Mouse (Mus musculus) neural tube, embryonic 13.5 days (tissue): Measurements from ENCODE around the gene Cers6. TPM values are rescaled to one million over a fixed set of nuclear protein-coding genes. Genes with fewer than 3 reads are reported as not detected.

Experiments
- ATAC-seq: fragments of 200-750 bp; cut with Nextera tagmentation; 2 replicates; pipeline ENCODE4 v1.8.0; 2017; ENCODE audit warnings: low read depth, mild to moderate bottlenecking, moderate TSS enrichment, moderate library complexity
- H3K27ac ChIP-seq: fragments of 300-500 bp; sonication (generic); replicated peaks from 2 replicates; pipeline ENCODE4 v1.5.1; 2015; ENCODE audit warnings: moderate library complexity, mild to moderate bottlenecking, inconsistent platforms
- H3K27me3 ChIP-seq: fragments of 300-500 bp; sonication (generic); 2 replicates; pipeline ENCODE4 v1.6.1; 2015; ENCODE audit warnings: mild to moderate bottlenecking, inconsistent platforms
- H3K36me3 ChIP-seq: fragments of 300-500 bp; sonication (generic); 2 replicates; pipeline ENCODE4 v1.6.1; 2015; ENCODE audit warnings: mild to moderate bottlenecking, inconsistent platforms
- H3K4me1 ChIP-seq: fragments of 300-500 bp; sonication (generic); replicated peaks from 2 replicates; pipeline ENCODE4 v1.6.1; 2015; ENCODE audit warnings: inconsistent platforms
- H3K4me2 ChIP-seq: fragments of 300-500 bp; sonication (generic); 2 replicates; pipeline ENCODE4 v1.6.1; 2015; ENCODE audit warnings: inconsistent platforms, mild to moderate bottlenecking, moderate library complexity
- H3K4me3 ChIP-seq: fragments of 300-500 bp; sonication (generic); 2 replicates; pipeline ENCODE4 v1.5.1; 2015; ENCODE audit warnings: mild to moderate bottlenecking, inconsistent platforms
- H3K9ac ChIP-seq: fragments of 300-500 bp; sonication (generic); 2 replicates; pipeline ENCODE4 v1.6.1; 2015; ENCODE audit warnings: moderate library complexity, mild to moderate bottlenecking, inconsistent platforms
- H3K9me3 ChIP-seq: fragments of 300-500 bp; sonication (generic); 2 replicates; pipeline ENCODE4 v1.6.1; 2016; ENCODE audit warnings: inconsistent platforms
- WGBS: fragments of 180-500 bp; shearing (Covaris S2); methylation state at CpG from one replicate; pipeline ENCODE4 v1.1.7; 2015; 5-methylcytosine and 5-hydroxymethylcytosine counted together
- polyA plus RNA-seq: library from polyadenylated mRNA; unstranded; fragments of >200 nt; fragmentation: Nextera tagmentation; extraction: Ambion mirVana; gene quantifications from 2 replicates; pipeline ENCODE4 v1.2.1, GENCODE M21; 2015

Gene Cers6
- polyA plus RNA-seq, 1 experiment from 2014 or later, result 60.3 TPM

DNA sequence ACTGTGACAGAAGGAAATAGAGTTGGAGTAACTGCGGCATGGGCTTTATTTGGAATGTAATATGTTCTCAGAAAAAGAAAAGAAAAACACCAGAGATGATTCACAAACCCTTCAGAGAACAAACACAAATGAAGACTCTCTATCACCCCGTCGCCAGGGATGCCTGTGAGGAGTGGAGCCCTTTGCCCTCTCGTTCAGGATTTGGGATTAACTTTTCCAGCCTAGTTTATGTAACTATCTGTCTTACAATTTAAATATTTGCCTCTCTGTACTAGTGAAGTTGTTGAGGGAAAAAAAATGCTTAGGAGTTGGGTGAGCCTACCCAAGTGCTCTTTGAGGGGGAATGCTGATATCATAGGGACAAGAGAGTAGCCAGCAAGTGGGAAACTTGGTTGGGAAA is 71.4 kb downstream of the Cers6 start:
- Histone ChIP-seq H3K27me3 (no peaks in the 10 kb centered on the region), H3K4me2 (no peak overlapping the region), H3K4me3 (no peak overlapping the region), H3K36me3 (peaks cover 18% of the 10 kb centered on the region), H3K4me1 (peaks cover 8% of the 10 kb centered on the region; the same call in 1 of the 2 replicates), H3K9ac (no peak overlapping the region), H3K9me3 (no peaks in the 10 kb centered on the region), H3K27ac (no peak overlapping the region)
- ATAC-seq, result no peak
- WGBS, result 78% methylated on average over 4 of the region's 4 CpGs

DNA sequence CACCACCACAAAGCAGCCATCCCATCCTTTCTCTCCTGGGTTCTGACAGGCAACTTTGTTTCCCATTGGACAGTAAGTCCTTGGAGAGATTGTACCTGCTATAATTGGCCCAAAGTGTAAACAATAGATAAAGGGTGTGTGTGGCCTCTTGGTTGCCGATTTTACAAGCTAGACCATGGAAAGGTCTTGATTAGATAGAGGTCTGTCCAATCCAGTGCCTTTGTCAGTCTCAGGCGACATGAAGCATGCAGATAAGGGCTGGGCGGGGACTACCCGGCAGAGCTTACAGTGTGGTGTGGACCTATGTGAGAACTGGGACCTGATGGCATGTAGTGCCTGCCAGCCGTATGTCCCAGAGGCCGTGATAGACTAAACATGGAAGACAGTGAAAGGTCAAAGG is 73.4 kb downstream of the Cers6 start:
- no peak overlapping the region for H3K27ac ChIP-seq
- peaks cover 22% of the 10 kb centered on the region for H3K36me3 ChIP-seq
- ATAC-seq, result no peak
- H3K9me3 ChIP-seq, result no peaks in the 10 kb centered on the region
- H3K4me1 ChIP-seq, result peaks cover 8% of the 10 kb centered on the region; the same call in 1 of the 2 replicates
- H3K4me2 ChIP-seq, result no peak overlapping the region
- H3K4me3 ChIP-seq, result no peak overlapping the region
- no peak overlapping the region for H3K9ac ChIP-seq
- H3K27me3 ChIP-seq, result no peaks in the 10 kb centered on the region
- WGBS, result 87% methylated on average over 6 of the region's 6 CpGs

- H3K9ac ChIP-seq, result no peak overlapping the region
- H3K27me3 ChIP-seq, result no peaks in the 10 kb centered on the region
- WGBS, result 90% methylated on average over 2 of the region's 2 CpGs
- peaks cover 22% of the 10 kb centered on the region for H3K36me3 ChIP-seq
- H3K4me3 ChIP-seq, result no peak overlapping the region
- no peaks in the 10 kb centered on the region for H3K9me3 ChIP-seq
- H3K4me1 ChIP-seq, result peaks cover 8% of the 10 kb centered on the region; the same call in 1 of the 2 replicates
- H3K4me2 ChIP-seq, result no peak overlapping the region
- H3K27ac ChIP-seq, result no peak overlapping the region
- ATAC-seq, result no peak
Measured at GRCm38 (mm10) chr2:68935721-68936294, 74.6 kb downstream of the Cers6 start.

GRCm38 (mm10) chr2:68936773-68937172 is 75.5 kb downstream of the Cers6 start:
- Histone ChIP-seq H3K36me3 (peaks cover 22% of the 10 kb centered on the region), H3K4me1 (peaks cover 3% of the 10 kb centered on the region; the same call in 1 of the 2 replicates), H3K4me3 (no peak overlapping the region), H3K27me3 (no peaks in the 10 kb centered on the region), H3K27ac (no peak overlapping the region), H3K9ac (no peak overlapping the region), H3K9me3 (no peaks in the 10 kb centered on the region), H3K4me2 (no peak overlapping the region)
- no peak for ATAC-seq
- WGBS, result 93% methylated on average over 4 of the region's 4 CpGs

DNA sequence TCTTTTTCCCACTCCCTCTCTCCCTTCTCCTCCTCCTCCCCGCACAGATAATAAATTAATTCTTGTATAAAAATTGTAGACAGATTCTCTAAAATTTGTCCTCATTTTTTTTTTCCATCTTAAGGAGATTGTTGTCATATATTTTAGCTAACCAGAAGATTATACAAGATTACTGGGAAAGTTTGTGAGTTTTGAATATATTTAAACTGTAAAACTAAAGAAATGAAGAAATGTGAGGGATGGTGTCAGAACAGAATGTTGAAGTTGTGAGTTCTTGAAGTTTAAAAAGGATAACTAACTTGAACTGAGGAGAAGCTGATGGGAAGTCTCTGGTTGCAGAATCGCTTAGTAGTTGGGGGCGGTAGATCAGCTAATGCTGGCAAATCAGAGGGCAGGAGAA is 76.6 kb downstream of the Cers6 start:
- no peaks in the 10 kb centered on the region for H3K9me3 ChIP-seq
- H3K36me3 ChIP-seq, result peaks cover 22% of the 10 kb centered on the region
- no peak overlapping the region for H3K4me2 ChIP-seq
- no peak overlapping the region for H3K4me3 ChIP-seq
- no peak overlapping the region for H3K9ac ChIP-seq
- no peak for ATAC-seq
- no peaks in the 10 kb centered on the region; the same call in 1 of the 2 replicates for H3K4me1 ChIP-seq
- H3K27me3 ChIP-seq, result no peaks in the 10 kb centered on the region
- H3K27ac ChIP-seq, result no peak overlapping the region
- WGBS, result 96% methylated on average over 3 of the region's 3 CpGs

DNA sequence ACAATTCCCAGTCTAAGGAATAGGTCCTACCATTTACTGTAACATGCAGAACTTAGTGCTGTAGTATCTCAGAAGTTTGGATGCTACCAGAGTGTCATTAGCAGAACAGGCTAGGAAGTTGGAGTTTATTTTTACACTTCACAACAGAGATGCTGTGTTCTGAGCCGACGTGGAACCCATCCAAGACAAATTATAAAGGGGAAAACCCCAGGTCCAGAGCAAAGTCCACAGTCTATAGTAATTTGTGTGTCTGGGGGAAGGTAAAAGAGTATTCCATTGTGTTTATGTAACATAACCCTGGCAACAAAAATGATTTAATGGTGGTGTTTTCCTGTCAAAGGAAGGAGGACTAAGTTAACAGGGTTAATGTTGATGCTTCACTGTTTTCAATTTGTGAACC is 83.7 kb downstream of the Cers6 start:
- WGBS, result 75% methylated on average over 2 of the region's 2 CpGs
- H3K27me3 ChIP-seq, result no peaks in the 10 kb centered on the region
- H3K4me1 ChIP-seq, result no peaks in the 10 kb centered on the region; the same call in 1 of the 2 replicates
- no peaks in the 10 kb centered on the region for H3K9me3 ChIP-seq
- ATAC-seq, result no peak
- H3K4me3 ChIP-seq, result no peak overlapping the region
- peaks cover 24% of the 10 kb centered on the region; the same call in 1 of the 2 replicates for H3K36me3 ChIP-seq
- no peak overlapping the region for H3K4me2 ChIP-seq
- no peak overlapping the region for H3K9ac ChIP-seq
- no peak overlapping the region for H3K27ac ChIP-seq

DNA sequence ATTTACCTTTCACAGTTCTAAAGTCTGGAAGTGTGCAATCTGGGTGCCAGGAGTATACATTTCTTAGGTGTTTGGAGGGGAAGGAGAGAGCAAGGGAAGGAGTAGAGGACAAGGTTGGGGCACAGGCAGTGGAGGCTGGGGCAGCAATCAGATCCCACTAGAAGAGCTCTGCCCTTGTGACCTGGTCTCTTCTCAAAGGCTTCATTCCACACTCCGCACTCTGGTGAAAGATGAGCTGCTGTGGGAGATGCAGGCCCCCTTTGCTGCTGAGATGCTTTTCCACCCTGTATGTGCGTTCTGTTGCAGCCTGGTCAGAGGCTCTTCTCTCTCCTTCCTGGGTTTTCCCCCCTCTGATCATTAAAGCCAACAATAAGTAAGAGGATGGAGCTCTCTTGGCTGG is 84.7 kb downstream of the Cers6 start:
- WGBS, result 82% methylated on average over 2 of the region's 2 CpGs
- ATAC-seq, result no peak

DNA sequence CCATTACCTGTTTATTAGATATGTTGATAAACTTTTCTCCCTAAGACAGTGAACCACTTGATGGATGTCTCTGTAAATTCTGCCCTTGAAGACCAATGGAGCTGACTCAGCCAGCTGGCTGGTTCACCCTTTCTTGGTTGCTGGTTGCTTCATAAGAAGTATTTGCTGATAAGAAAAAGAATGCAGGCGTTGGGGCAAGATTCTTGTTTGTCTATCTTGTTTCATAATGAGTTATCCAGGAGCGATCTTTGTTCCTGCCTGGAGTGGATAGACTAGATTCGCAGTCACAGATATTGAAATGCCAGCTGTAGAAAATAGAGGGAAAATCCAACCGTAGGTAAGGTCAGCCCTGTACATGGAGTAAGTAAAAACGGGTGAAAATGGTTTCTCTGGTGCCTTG is 85.6 kb downstream of the Cers6 start:
- peaks cover 37% of the 10 kb centered on the region for H3K36me3 ChIP-seq
- H3K9me3 ChIP-seq, result peaks cover 3% of the 10 kb centered on the region; the same call in 1 of the 2 replicates
- H3K4me3 ChIP-seq, result no peak overlapping the region
- H3K27ac ChIP-seq, result no peak overlapping the region
- H3K27me3 ChIP-seq, result no peaks in the 10 kb centered on the region
- no peak for ATAC-seq
- no peaks in the 10 kb centered on the region; the same call in 1 of the 2 replicates for H3K4me1 ChIP-seq
- 93% methylated on average over 5 of the region's 5 CpGs for WGBS
- no peak overlapping the region for H3K9ac ChIP-seq
- H3K4me2 ChIP-seq, result no peak overlapping the region

More for the DNA sequence above, 84.7 kb downstream of the Cers6 start:
- Histone ChIP-seq H3K4me3 (no peak overlapping the region), H3K27ac (no peak overlapping the region), H3K4me1 (no peaks in the 10 kb centered on the region; the same call in 1 of the 2 replicates), H3K36me3 (peaks cover 30% of the 10 kb centered on the region), H3K27me3 (no peaks in the 10 kb centered on the region), H3K4me2 (no peak overlapping the region), H3K9me3 (no peaks in the 10 kb centered on the region), H3K9ac (no peak overlapping the region)

GRCm38 (mm10) chr2:68949137-68949536 is 87.9 kb downstream of the Cers6 start:
- H3K9ac ChIP-seq, result no peak overlapping the region
- peaks cover 7% of the 10 kb centered on the region; the same call in 1 of the 2 replicates for H3K9me3 ChIP-seq
- peaks cover 41% of the 10 kb centered on the region for H3K36me3 ChIP-seq
- no peaks in the 10 kb centered on the region for H3K27me3 ChIP-seq
- no peak overlapping the region for H3K27ac ChIP-seq
- H3K4me2 ChIP-seq, result no peak overlapping the region
- 98% methylated on average over 2 of the region's 2 CpGs for WGBS
- ATAC-seq, result no peak
- H3K4me1 ChIP-seq, result no peaks in the 10 kb centered on the region; the same call in 1 of the 2 replicates
- H3K4me3 ChIP-seq, result no peak overlapping the region

GRCm38 (mm10) chr2:68949728-68950127 is 88.5 kb downstream of the Cers6 start:
- H3K9me3 ChIP-seq, result peaks cover 7% of the 10 kb centered on the region; the same call in 1 of the 2 replicates
- H3K4me2 ChIP-seq, result no peak overlapping the region
- WGBS, result 94% methylated on average over 5 of the region's 5 CpGs
- no peaks in the 10 kb centered on the region; the same call in 1 of the 2 replicates for H3K4me1 ChIP-seq
- peaks cover 41% of the 10 kb centered on the region for H3K36me3 ChIP-seq
- H3K27me3 ChIP-seq, result no peaks in the 10 kb centered on the region
- H3K4me3 ChIP-seq, result no peak overlapping the region
- H3K9ac ChIP-seq, result no peak overlapping the region
- H3K27ac ChIP-seq, result no peak overlapping the region
- ATAC-seq, result no peak

DNA sequence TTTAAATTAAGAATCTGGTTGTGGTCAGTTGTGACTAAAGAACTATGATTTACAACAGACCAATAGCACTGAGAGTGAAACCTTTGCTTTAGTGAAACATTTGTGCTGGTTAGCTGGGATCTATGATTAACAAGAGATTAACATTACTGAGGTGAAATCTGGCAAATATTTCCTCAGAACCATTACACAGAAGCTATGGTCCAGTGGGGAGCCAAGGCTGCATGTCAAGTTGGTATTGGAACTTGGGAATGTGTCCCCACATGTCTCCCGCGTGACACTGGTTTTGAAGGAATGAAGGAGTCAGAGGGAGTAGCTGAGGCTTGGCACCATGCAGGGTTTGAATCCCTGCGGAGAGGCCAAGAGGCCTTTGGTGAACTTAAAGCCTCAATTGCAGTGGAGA is 90.5 kb downstream of the Cers6 start:
- ATAC-seq, result no peak
- H3K4me1 ChIP-seq, result no peaks in the 10 kb centered on the region
- no peak overlapping the region for H3K4me2 ChIP-seq
- no peak overlapping the region for H3K9ac ChIP-seq
- WGBS, result 93% methylated on average over 3 of the region's 3 CpGs
- H3K36me3 ChIP-seq, result peaks cover 41% of the 10 kb centered on the region
- peaks cover 7% of the 10 kb centered on the region; the same call in 1 of the 2 replicates for H3K9me3 ChIP-seq
- no peaks in the 10 kb centered on the region for H3K27me3 ChIP-seq
- no peak overlapping the region for H3K4me3 ChIP-seq
- no peak overlapping the region for H3K27ac ChIP-seq

- Histone ChIP-seq H3K4me2 (no peak overlapping the region), H3K4me3 (no peak overlapping the region), H3K9ac (no peak overlapping the region), H3K9me3 (peaks cover 7% of the 10 kb centered on the region; the same call in 1 of the 2 replicates), H3K36me3 (peaks cover 29% of the 10 kb centered on the region), H3K27ac (no peak overlapping the region), H3K27me3 (no peaks in the 10 kb centered on the region), H3K4me1 (peaks cover 13% of the 10 kb centered on the region; the same call in 1 of the 2 replicates)
- ATAC-seq, result no peak
- 66% methylated on average over 2 of the region's 2 CpGs for WGBS
Measured at GRCm38 (mm10) chr2:68953688-68954087, 92.4 kb downstream of the Cers6 start.

DNA sequence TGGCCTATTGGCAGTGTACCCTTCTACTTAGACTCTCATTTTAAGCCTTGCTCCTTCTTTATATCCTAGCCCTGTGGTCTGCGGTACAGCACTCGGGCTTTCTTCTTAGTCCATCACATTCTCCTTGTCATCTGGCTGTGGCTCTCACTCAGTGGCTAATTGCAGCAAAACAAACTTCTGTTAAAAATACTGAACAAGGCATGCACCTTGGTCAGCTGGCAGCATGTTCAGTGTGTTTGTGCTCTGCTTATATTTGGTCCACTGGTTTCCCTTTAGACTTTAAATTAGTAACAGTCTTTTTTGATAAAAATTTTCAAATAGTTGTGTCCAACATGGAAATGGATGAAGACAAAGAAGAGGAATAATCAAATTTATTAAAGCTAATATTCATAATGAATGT is 94.3 kb downstream of the Cers6 start:
- peaks cover 12% of the 10 kb centered on the region; the same call in 1 of the 2 replicates for H3K36me3 ChIP-seq
- whole genome bisulfite sequencing, result 92% methylated on average over 2 of the region's 2 CpGs
- H3K4me3 ChIP-seq, result no peak overlapping the region
- peaks cover 13% of the 10 kb centered on the region; the same call in 1 of the 2 replicates for H3K4me1 ChIP-seq
- H3K9me3 ChIP-seq, result peaks cover 7% of the 10 kb centered on the region; the same call in 1 of the 2 replicates
- H3K9ac ChIP-seq, result no peak overlapping the region
- H3K27me3 ChIP-seq, result no peaks in the 10 kb centered on the region
- no peak for ATAC-seq
- no peak overlapping the region for H3K4me2 ChIP-seq
- H3K27ac ChIP-seq, result no peak overlapping the region
